Mouse (Mus musculus) ES-E14 (cell line): ENCODE measurements around the gene Gm3127.
"Not testable (repeated sequence)": the region's sequence is repeated elsewhere in the genome, so short reads cannot be mapped to it uniquely, and the experiment has no call there.

Experiments used
- CHD2 ChIP-seq: IDR thresholded peaks from 2 replicates; pipeline ENCODE4 v1.6.1; 2014; ENCODE audit warnings: mild to moderate bottlenecking, low read depth, low read length, inconsistent platforms
- HCFC1 ChIP-seq: IDR thresholded peaks from 2 replicates; pipeline ENCODE4 v1.6.1; 2012; ENCODE audit warnings: low read length, inconsistent platforms, borderline replicate concordance; ENCODE audit not compliant: insufficient read depth
- MAFK ChIP-seq: IDR thresholded peaks from 2 replicates; pipeline ENCODE4 v1.6.1; 2014; ENCODE audit warnings: mild to moderate bottlenecking, low read depth, low read length, inconsistent platforms; ENCODE audit not compliant: insufficient read depth

- TF ChIP-seq CHD2, HCFC1, MAFK: not testable (repeated sequence)
Observed at GRCm38 (mm10) chr14:4164730-4165129, at the start of gene Gm3127.
